Mouse (Mus musculus) midbrain, embryonic 16.5 days (tissue): ENCODE data around the gene Usp49. TPM values are rescaled to one million over a fixed set of nuclear protein-coding genes. Genes with fewer than 3 reads are reported as not detected.
A peak's percentile ranks its signal among the peaks of the same experiment; 100 is the strongest.
"Not testable (repeated sequence)": the region's sequence is repeated elsewhere in the genome, so short reads cannot be mapped to it uniquely, and the experiment has no call there.

Experiments used
- ATAC-seq: fragments of 200-750 bp; cut with Nextera tagmentation; 2 replicates; pipeline ENCODE4 v1.8.0; 2017; ENCODE audit warnings: moderate TSS enrichment
- H3K27ac ChIP-seq: fragments of 300-500 bp; sonication (generic); 2 replicates; pipeline ENCODE4 v1.5.1; 2014; ENCODE audit warnings: mild to moderate bottlenecking, low read length, mixed read lengths
- H3K27me3 ChIP-seq: fragments of 300-500 bp; sonication (generic); 2 replicates; pipeline ENCODE4 v1.6.1; 2014; ENCODE audit warnings: low read depth, low read length, mixed read lengths; ENCODE audit not compliant: control insufficient read depth, insufficient read depth
- H3K36me3 ChIP-seq: fragments of 300-500 bp; sonication (generic); 2 replicates; pipeline ENCODE4 v1.6.1; 2014; ENCODE audit warnings: mild to moderate bottlenecking, low read length, moderate library complexity, mixed read lengths; ENCODE audit not compliant: control insufficient read depth, insufficient read depth
- H3K4me1 ChIP-seq: fragments of 300-500 bp; sonication (generic); 2 replicates; pipeline ENCODE4 v1.6.1; 2014; ENCODE audit warnings: mild to moderate bottlenecking, low read length, mixed read lengths; ENCODE audit not compliant: control insufficient read depth, insufficient read depth
- H3K4me2 ChIP-seq: fragments of 300-500 bp; sonication (generic); 2 replicates; pipeline ENCODE4 v1.6.1; 2014; ENCODE audit warnings: mild to moderate bottlenecking, low read length, mixed read lengths
- H3K4me3 ChIP-seq: fragments of 300-500 bp; sonication (generic); 2 replicates; pipeline ENCODE4 v1.5.1; 2014; ENCODE audit warnings: low read depth, mild to moderate bottlenecking, low read length, moderate library complexity, mixed read lengths
- H3K9ac ChIP-seq: fragments of 300-500 bp; sonication (generic); 2 replicates; pipeline ENCODE4 v1.6.1; 2014; ENCODE audit warnings: low read depth, low read length, mixed read lengths
- H3K9me3 ChIP-seq: fragments of 300-500 bp; sonication (generic); replicated peaks from 2 replicates; pipeline ENCODE4 v1.6.1; 2014; ENCODE audit warnings: mild to moderate bottlenecking, low read length, mixed read lengths; ENCODE audit not compliant: control insufficient read depth, poor library complexity, severe bottlenecking
- WGBS: fragments of 180-500 bp; shearing (Covaris S2); extraction: QIAGEN DNeasy Blood & Tissue Kit; methylation state at CpG from one replicate; pipeline ENCODE4 v1.1.7; 2014; 5-methylcytosine and 5-hydroxymethylcytosine counted together
- polyA plus RNA-seq: library from polyadenylated mRNA; unstranded; fragments of >200 nt; fragmentation: Nextera tagmentation; extraction: Ambion mirVana; gene quantifications from 2 replicates; pipeline ENCODE4 v1.2.1, GENCODE M21; 2015

The Usp49 gene
- polyA plus RNA-seq, 1 experiment from 2014 or later, result 5.3 TPM

GRCm38 (mm10) chr17:47595248-47596161 lies 35.0 kb upstream of the Usp49 start:
- Histone ChIP-seq H3K9me3 (no peaks in the 10 kb centered on the region), H3K4me3 (peak overlapping the region; percentile 71), H3K9ac (peak overlapping the region; percentile 68), H3K4me1 (peaks cover 30% of the 10 kb centered on the region), H3K4me2 (peak overlapping the region; percentile 99), H3K27ac (peak overlapping the region; percentile 69), H3K36me3 (no peaks in the 10 kb centered on the region), H3K27me3 (no peaks in the 10 kb centered on the region)
- WGBS, result 1% methylated on average over 20 of the region's 21 CpGs
- ATAC-seq, result peak; percentile 25; the same call in 1 of the 2 replicates

GRCm38 (mm10) chr17:47596162-47596838 lies 34.2 kb upstream of the Usp49 start:
- Histone ChIP-seq H3K27ac (peak overlapping the region; percentile 68), H3K36me3 (peaks cover 6% of the 10 kb centered on the region), H3K27me3 (no peaks in the 10 kb centered on the region), H3K9ac (0 out of 2 replicates have a peak overlapping the region, but pooled peaks have one; percentile 16), H3K4me1 (peaks cover 30% of the 10 kb centered on the region), H3K4me3 (no peak overlapping the region), H3K9me3 (no peaks in the 10 kb centered on the region), H3K4me2 (peak overlapping the region; percentile 99)
- WGBS, result 19% methylated on average over 6 of the region's 6 CpGs
- ATAC-seq, result no peak

GRCm38 (mm10) chr17:47596839-47597164 lies 33.7 kb upstream of the Usp49 start:
- Histone ChIP-seq H3K9me3 (no peaks in the 10 kb centered on the region), H3K4me3 (no peak overlapping the region), H3K4me2 (peak overlapping the region; percentile 99), H3K9ac (no peak overlapping the region), H3K27me3 (no peaks in the 10 kb centered on the region), H3K27ac (peak overlapping the region; percentile 68; the same call in 1 of the 2 replicates), H3K4me1 (peaks cover 30% of the 10 kb centered on the region), H3K36me3 (peaks cover 11% of the 10 kb centered on the region)
- 43% methylated on average over 5 of the region's 5 CpGs for WGBS
- ATAC-seq, result no peak

GRCm38 (mm10) chr17:47597261-47597660 lies 33.2 kb upstream of the Usp49 start:
- no peak overlapping the region for H3K4me2 ChIP-seq
- H3K9ac ChIP-seq, result no peak overlapping the region
- H3K9me3 ChIP-seq, result no peaks in the 10 kb centered on the region
- no peak overlapping the region for H3K4me3 ChIP-seq
- no peak for ATAC-seq
- H3K27ac ChIP-seq, result no peak overlapping the region
- H3K4me1 ChIP-seq, result peaks cover 30% of the 10 kb centered on the region
- H3K27me3 ChIP-seq, result no peaks in the 10 kb centered on the region
- peaks cover 15% of the 10 kb centered on the region for H3K36me3 ChIP-seq
- 48% methylated on average over 13 of the region's 13 CpGs for WGBS

- Histone ChIP-seq H3K9me3 (no peaks in the 10 kb centered on the region), H3K27me3 (no peaks in the 10 kb centered on the region), H3K4me3 (no peak overlapping the region), H3K4me1 (peaks cover 26% of the 10 kb centered on the region), H3K36me3 (peaks cover 20% of the 10 kb centered on the region), H3K27ac (peak overlapping the region; percentile 28; the same call in 1 of the 2 replicates), H3K9ac (no peak overlapping the region; the same call in 1 of the 2 replicates), H3K4me2 (no peak overlapping the region)
- no peak for ATAC-seq
- WGBS, result 21% methylated on average over 10 of the region's 10 CpGs
Observed at GRCm38 (mm10) chr17:47597838-47598579, 32.5 kb upstream of the Usp49 start.

GRCm38 (mm10) chr17:47598580-47599304 lies 31.7 kb upstream of the Usp49 start:
- Histone ChIP-seq H3K36me3 (peaks cover 20% of the 10 kb centered on the region), H3K27ac (peak overlapping the region; percentile 28; the same call in 1 of the 2 replicates), H3K4me1 (peaks cover 26% of the 10 kb centered on the region)
- not testable (repeated sequence) for H3K4me3 ChIP-seq, H3K9me3 ChIP-seq, H3K27me3 ChIP-seq, H3K4me2 ChIP-seq, ATAC-seq, H3K9ac ChIP-seq
- WGBS, result 85% methylated on average over 10 of the region's 10 CpGs

- no peak overlapping the region for H3K27ac ChIP-seq
- peaks cover 18% of the 10 kb centered on the region for H3K4me1 ChIP-seq
- WGBS, result 85% methylated on average over 11 of the region's 11 CpGs
- H3K9ac ChIP-seq, result no peak overlapping the region
- peaks cover 21% of the 10 kb centered on the region for H3K36me3 ChIP-seq
- no peak overlapping the region for H3K4me2 ChIP-seq
- no peaks in the 10 kb centered on the region for H3K27me3 ChIP-seq
- H3K4me3 ChIP-seq, result no peak overlapping the region
- H3K9me3 ChIP-seq, result no peaks in the 10 kb centered on the region
- ATAC-seq, result no peak
Observed at GRCm38 (mm10) chr17:47599511-47600297, 30.8 kb upstream of the Usp49 start.
